Mouse (Mus musculus): ENCODE results near the gene Col27a1. TPM values are rescaled to one million over a fixed set of nuclear protein-coding genes. Genes with fewer than 3 reads are reported as not detected.
"Not testable (repeated sequence)": the region's sequence is repeated elsewhere in the genome, so short reads cannot be mapped to it uniquely, and the experiment has no call there.

The Col27a1 gene
- total RNA-seq, 1 experiment from 2014 or later, result 0.48 TPM

GRCm38 (mm10) chr4:63291658-63292057, 77.9 kb downstream of the Col27a1 start:
- ATAC-seq (replicated peaks; ENCODE audit: insufficient number of reproducible peaks, low FRiP score, low TSS enrichment, poor library complexity, severe bottlenecking), result no peak

- no peak for ATAC-seq (replicated peaks; ENCODE audit: insufficient number of reproducible peaks, low FRiP score, low TSS enrichment, poor library complexity, severe bottlenecking)
Observed at GRCm38 (mm10) chr4:63295641-63296040, 81.8 kb downstream of the Col27a1 start.

GRCm38 (mm10) chr4:63296263-63296662, 82.5 kb downstream of the Col27a1 start:
- no peak for ATAC-seq (replicated peaks; ENCODE audit: insufficient number of reproducible peaks, low FRiP score, low TSS enrichment, poor library complexity, severe bottlenecking)

- ATAC-seq (replicated peaks; ENCODE audit: insufficient number of reproducible peaks, low FRiP score, low TSS enrichment, poor library complexity, severe bottlenecking), result no peak
Observed at GRCm38 (mm10) chr4:63296876-63297275, 83.1 kb downstream of the Col27a1 start.

GRCm38 (mm10) chr4:63298191-63298590, 84.4 kb downstream of the Col27a1 start:
- no peak for ATAC-seq (replicated peaks; ENCODE audit: insufficient number of reproducible peaks, low FRiP score, low TSS enrichment, poor library complexity, severe bottlenecking)

- ATAC-seq (replicated peaks; ENCODE audit: insufficient number of reproducible peaks, low FRiP score, low TSS enrichment, poor library complexity, severe bottlenecking), result no peak
Observed at GRCm38 (mm10) chr4:63302641-63303040, 88.8 kb downstream of the Col27a1 start.

GRCm38 (mm10) chr4:63307175-63308062, 93.6 kb downstream of the Col27a1 start:
- ATAC-seq (replicated peaks; ENCODE audit: insufficient number of reproducible peaks, low FRiP score, low TSS enrichment, poor library complexity, severe bottlenecking), result 0 out of 2 replicates have a peak, but pooled peaks have one; percentile 41

- ATAC-seq (replicated peaks; ENCODE audit: insufficient number of reproducible peaks, low FRiP score, low TSS enrichment, poor library complexity, severe bottlenecking), result no peak
Observed at GRCm38 (mm10) chr4:63308316-63308715, 94.5 kb downstream of the Col27a1 start.

GRCm38 (mm10) chr4:63310247-63310855, 96.5 kb downstream of the Col27a1 start:
- no peak for ATAC-seq (replicated peaks; ENCODE audit: insufficient number of reproducible peaks, low FRiP score, low TSS enrichment, poor library complexity, severe bottlenecking)

- ATAC-seq (replicated peaks; ENCODE audit: insufficient number of reproducible peaks, low FRiP score, low TSS enrichment, poor library complexity, severe bottlenecking), result no peak
Observed at GRCm38 (mm10) chr4:63311426-63311825, 97.6 kb downstream of the Col27a1 start.

GRCm38 (mm10) chr4:63314063-63314462, 100.3 kb downstream of the Col27a1 start:
- no peak for ATAC-seq (replicated peaks; ENCODE audit: insufficient number of reproducible peaks, low FRiP score, low TSS enrichment, poor library complexity, severe bottlenecking)

GRCm38 (mm10) chr4:63316076-63316746, 102.4 kb downstream of the Col27a1 start:
- ATAC-seq (replicated peaks; ENCODE audit: insufficient number of reproducible peaks, low FRiP score, low TSS enrichment, poor library complexity, severe bottlenecking), result no peak

GRCm38 (mm10) chr4:63319566-63319965, 105.8 kb downstream of the Col27a1 start:
- not testable (repeated sequence) for ATAC-seq (replicated peaks; ENCODE audit: insufficient number of reproducible peaks, low FRiP score, low TSS enrichment, poor library complexity, severe bottlenecking)

- no peak for ATAC-seq (replicated peaks; ENCODE audit: insufficient number of reproducible peaks, low FRiP score, low TSS enrichment, poor library complexity, severe bottlenecking)
Observed at GRCm38 (mm10) chr4:63323275-63323815, 109.5 kb downstream of the Col27a1 start.

GRCm38 (mm10) chr4:63333403-63333802, 119.6 kb downstream of the Col27a1 start:
- no peak for ATAC-seq (replicated peaks; ENCODE audit: insufficient number of reproducible peaks, low FRiP score, low TSS enrichment, poor library complexity, severe bottlenecking)

GRCm38 (mm10) chr4:63338414-63339076, 124.7 kb downstream of the Col27a1 start:
- ATAC-seq (replicated peaks; ENCODE audit: insufficient number of reproducible peaks, low FRiP score, low TSS enrichment, poor library complexity, severe bottlenecking), result no peak

- no peak for ATAC-seq (replicated peaks; ENCODE audit: insufficient number of reproducible peaks, low FRiP score, low TSS enrichment, poor library complexity, severe bottlenecking)
Observed at GRCm38 (mm10) chr4:63342491-63342890, 128.7 kb downstream of the Col27a1 start.

GRCm38 (mm10) chr4:63343608-63344007, 129.8 kb downstream of the Col27a1 start:
- ATAC-seq (replicated peaks; ENCODE audit: insufficient number of reproducible peaks, low FRiP score, low TSS enrichment, poor library complexity, severe bottlenecking), result no peak

- ATAC-seq (replicated peaks; ENCODE audit: insufficient number of reproducible peaks, low FRiP score, low TSS enrichment, poor library complexity, severe bottlenecking), result no peak
Observed at GRCm38 (mm10) chr4:63344295-63344694, 130.5 kb downstream of the Col27a1 start, which contains the start of gene Orm1. Gene Orm1 (plus strand): TSS chr4:63344560.

Data from monocyte, adult 5-6 weeks (primary cell).